Mouse (Mus musculus): ENCODE measurements around the gene C87436. TPM values are rescaled to one million over a fixed set of nuclear protein-coding genes. Genes with fewer than 3 reads are reported as not detected.

C87436 gene
- polyA plus RNA-seq, 1 experiment from 2014 or later, result 23.9 TPM

DNA sequence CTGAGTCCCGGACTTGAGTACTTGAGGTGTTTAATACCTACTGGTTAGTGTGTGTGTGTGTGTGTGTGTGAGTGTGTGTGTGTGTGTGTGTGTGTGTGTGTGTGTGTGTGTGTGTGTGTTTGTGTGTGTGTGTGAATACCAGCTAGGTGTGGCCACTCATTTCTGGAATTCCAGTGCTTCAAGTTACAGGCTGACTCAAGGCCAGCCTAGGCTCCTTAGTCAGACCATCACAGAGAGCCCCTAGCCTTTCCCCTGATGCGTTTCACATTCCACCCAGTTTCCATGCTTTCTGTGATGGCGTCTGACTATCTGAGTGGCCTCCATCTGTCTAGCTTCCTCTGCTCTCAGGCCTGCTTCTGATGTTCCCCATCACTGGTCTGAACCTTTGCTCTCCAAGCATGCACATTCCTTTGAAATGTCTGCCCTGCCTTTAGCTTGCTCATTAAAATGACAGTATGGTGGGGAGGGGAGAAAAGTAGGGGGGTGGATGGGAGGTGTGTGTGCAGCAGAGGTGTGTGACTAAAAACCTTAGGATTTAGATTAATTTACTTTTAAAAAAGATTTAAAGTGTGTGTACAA, 81.7 kb downstream of the C87436 start:
- Histone ChIP-seq H3K4me1 (ENCODE audit: control insufficient read depth, insufficient read depth, low read length) (peaks cover 6% of the 10 kb centered on the region), H3K9me3 (ENCODE audit: control insufficient read depth, low read length) (no peaks in the 10 kb centered on the region), H3K4me3 (ENCODE audit: low read depth, low read length) (no peak overlapping the region), H3K27me3 (replicated peaks; ENCODE audit: control insufficient read depth, insufficient read depth, low read length) (no peaks in the 10 kb centered on the region), H3K9ac (ENCODE audit: low read depth, low read length) (no peak overlapping the region), H3K27ac (replicated peaks; ENCODE audit: low read depth, low read length) (no peak overlapping the region), H3K36me3 (ENCODE audit: control insufficient read depth, insufficient read depth, low read length) (peaks cover 18% of the 10 kb centered on the region), H3K4me2 (ENCODE audit: low read depth, low read length) (no peak overlapping the region)
- no peak for DNase-seq (ENCODE audit: low spot score)
- no peak for ATAC-seq (ENCODE audit: low read depth)
- WGBS, result 73% methylated on average over 3 of the region's 3 CpGs

DNA sequence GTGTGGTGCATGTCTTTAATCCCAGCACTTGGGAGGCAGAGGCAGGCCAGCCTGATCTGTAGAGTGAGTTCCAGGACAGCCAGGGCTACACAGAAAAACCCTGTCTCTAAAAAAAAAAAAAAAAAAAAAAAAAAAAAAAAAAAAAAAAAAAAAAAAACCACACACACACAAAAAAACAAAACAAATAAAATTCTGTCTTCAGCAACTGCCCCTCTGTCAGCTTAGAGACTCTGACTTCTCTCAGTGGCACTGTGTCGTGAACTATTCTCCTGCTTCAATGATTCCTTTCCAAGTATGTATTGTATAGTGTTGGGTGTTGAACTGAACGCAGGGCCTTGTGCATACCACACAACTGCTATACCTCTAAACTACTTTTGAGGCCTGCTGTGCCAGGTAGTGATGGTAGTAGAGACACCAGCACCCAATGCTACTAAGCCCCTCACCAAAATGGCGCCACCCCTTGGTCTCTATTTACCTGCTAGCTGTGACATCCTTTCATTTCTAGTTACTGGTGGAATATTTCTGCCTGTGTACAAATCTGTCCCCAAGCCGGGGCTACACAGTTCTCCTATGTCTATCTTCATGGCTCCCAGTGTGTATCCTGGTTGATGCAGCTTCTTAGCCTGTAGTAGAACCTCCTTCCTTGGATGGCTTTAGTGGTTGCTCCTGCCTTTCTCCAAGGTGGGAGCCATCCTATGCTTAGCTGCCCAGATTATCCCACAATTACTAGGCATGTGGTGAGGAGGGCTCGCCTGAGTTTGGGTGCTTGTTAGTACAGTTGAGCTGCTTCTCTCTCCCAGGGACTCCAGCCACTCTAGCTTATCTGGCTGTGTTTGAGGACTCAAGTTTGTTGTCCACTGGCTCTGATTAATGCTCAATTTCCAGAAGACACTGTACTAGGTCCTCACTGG, 84.1 kb downstream of the C87436 start:
- no peaks in the 10 kb centered on the region for H3K27me3 ChIP-seq (replicated peaks; ENCODE audit: control insufficient read depth, insufficient read depth, low read length)
- peak overlapping the region; percentile 96; the same call in 1 of the 2 replicates for H3K4me3 ChIP-seq (ENCODE audit: low read depth, low read length)
- H3K4me2 ChIP-seq (ENCODE audit: low read depth, low read length), result peak overlapping the region; percentile 89
- peaks cover 7% of the 10 kb centered on the region for H3K4me1 ChIP-seq (ENCODE audit: control insufficient read depth, insufficient read depth, low read length)
- no peak overlapping the region for H3K9ac ChIP-seq (ENCODE audit: low read depth, low read length)
- no peak overlapping the region for H3K27ac ChIP-seq (replicated peaks; ENCODE audit: low read depth, low read length)
- peaks cover 19% of the 10 kb centered on the region for H3K36me3 ChIP-seq (ENCODE audit: control insufficient read depth, insufficient read depth, low read length)
- H3K9me3 ChIP-seq (ENCODE audit: control insufficient read depth, low read length), result no peaks in the 10 kb centered on the region
- no peak for ATAC-seq (ENCODE audit: low read depth)
- 80% methylated on average over 5 of the region's 5 CpGs for WGBS
- DNase-seq (ENCODE audit: low spot score), result no peak

Other genes starting within 250 kb of the C87436 start
- gene Tgfa, start 243.2 kb upstream of the C87436 start, polyA plus RNA-seq (2014; fragmentation: Nextera tagmentation; extraction: Ambion mirVana), result 4.5 and 5.2 TPM in 2 replicates
- 118 and 124 TPM in 2 replicates for gene Fam136a, start 72.7 kb upstream of the C87436 start, polyA plus RNA-seq (2014; fragmentation: Nextera tagmentation; extraction: Ambion mirVana)
- 561 and 600 TPM in 2 replicates for gene Snrpg, start 67.1 kb upstream of the C87436 start, polyA plus RNA-seq (2014; fragmentation: Nextera tagmentation; extraction: Ambion mirVana)
- 80.5 and 95.2 TPM in 2 replicates for gene Pcyox1, start 41.2 kb upstream of the C87436 start, polyA plus RNA-seq (2014; fragmentation: Nextera tagmentation; extraction: Ambion mirVana)
- 130 and 160 TPM in 2 replicates for gene Tia1, start 34.2 kb upstream of the C87436 start, polyA plus RNA-seq (2014; fragmentation: Nextera tagmentation; extraction: Ambion mirVana)
- gene Gm44790, start 11.7 kb upstream of the C87436 start, polyA plus RNA-seq (2014; fragmentation: Nextera tagmentation; extraction: Ambion mirVana), result not detected in 2 replicates
- 397 and 402 TPM in 2 replicates for gene Pcbp1, start 87.9 kb downstream of the C87436 start, polyA plus RNA-seq (2014; fragmentation: Nextera tagmentation; extraction: Ambion mirVana)
- 37.1 and 74.1 TPM in 2 replicates for gene Asprv1, start 189.8 kb downstream of the C87436 start, polyA plus RNA-seq (2014; fragmentation: Nextera tagmentation; extraction: Ambion mirVana)
- gene Mxd1, start 230.8 kb downstream of the C87436 start, polyA plus RNA-seq (2014; fragmentation: Nextera tagmentation; extraction: Ambion mirVana), result 10.3 and 11.8 TPM in 2 replicates
- 107 TPM in 2 replicates for gene Snrnp27, start 246.1 kb downstream of the C87436 start, polyA plus RNA-seq (2014; fragmentation: Nextera tagmentation; extraction: Ambion mirVana)